Mouse (Mus musculus) olfactory bulb, adult 2 months (tissue): Measurements from ENCODE around the gene Tmem132d. TPM values are rescaled to one million over a fixed set of nuclear protein-coding genes. Genes with fewer than 3 reads are reported as not detected.
"Not testable (repeated sequence)": the region's sequence is repeated elsewhere in the genome, so short reads cannot be mapped to it uniquely, and the experiment has no call there.

Experiments used
- H3K27ac ChIP-seq: fragments of 200-500 bp; 2 replicates; pipeline ENCODE4 v1.5.1; 2012; ENCODE audit warnings: low read depth, low read length; ENCODE audit not compliant: insufficient read depth
- H3K4me1 ChIP-seq: fragments of 200-500 bp; 2 replicates; pipeline ENCODE4 v1.6.1; 2012; ENCODE audit warnings: low read length; ENCODE audit not compliant: control insufficient read depth, insufficient read depth
- H3K4me3 ChIP-seq: fragments of 200-500 bp; 2 replicates; pipeline ENCODE4 v1.5.1; 2012; ENCODE audit warnings: mild to moderate bottlenecking, low read depth, low read length, moderate library complexity; ENCODE audit not compliant: insufficient read depth
- CTCF ChIP-seq: fragments of 200-500 bp; IDR thresholded peaks from 2 replicates; pipeline ENCODE4 v1.5.1; 2012; ENCODE audit warnings: low read depth, mild to moderate bottlenecking, low read length, moderate library complexity; ENCODE audit not compliant: insufficient read depth
- POLR2A ChIP-seq: fragments of 200-500 bp; IDR thresholded peaks from 2 replicates; pipeline ENCODE4 v1.6.1; 2012; ENCODE audit warnings: mild to moderate bottlenecking, low read depth, low read length, moderate library complexity; ENCODE audit not compliant: insufficient read depth
- WGBS: fragments of 180-500 bp; shearing (Covaris S2); methylation state at CpG from one replicate; pipeline ENCODE4 v1.1.7; 2018; 5-methylcytosine and 5-hydroxymethylcytosine counted together
- polyA plus RNA-seq: library from polyadenylated mRNA; stranded (reverse); fragments of >200 nt; gene quantifications from 2 replicates; pipeline ENCODE4 v1.2.4, GENCODE M21; 2012; ENCODE audit warnings: low replicate concordance; ENCODE audit not compliant: missing spikeins, insufficient read depth, insufficient read length

The Tmem132d gene
- polyA plus RNA-seq, 1 experiment: not detected

GRCm38 (mm10) chr5:127954231-127954790 lies 478.6 kb downstream of the Tmem132d start:
- Histone ChIP-seq H3K27ac (no peak overlapping the region), H3K4me3 (no peak overlapping the region), H3K4me1 (no peaks in the 10 kb centered on the region)
- no peak for TF ChIP-seq CTCF
- no peak for TF ChIP-seq POLR2A
- WGBS: 77% methylated on average over 16 of the region's 16 CpGs

DNA sequence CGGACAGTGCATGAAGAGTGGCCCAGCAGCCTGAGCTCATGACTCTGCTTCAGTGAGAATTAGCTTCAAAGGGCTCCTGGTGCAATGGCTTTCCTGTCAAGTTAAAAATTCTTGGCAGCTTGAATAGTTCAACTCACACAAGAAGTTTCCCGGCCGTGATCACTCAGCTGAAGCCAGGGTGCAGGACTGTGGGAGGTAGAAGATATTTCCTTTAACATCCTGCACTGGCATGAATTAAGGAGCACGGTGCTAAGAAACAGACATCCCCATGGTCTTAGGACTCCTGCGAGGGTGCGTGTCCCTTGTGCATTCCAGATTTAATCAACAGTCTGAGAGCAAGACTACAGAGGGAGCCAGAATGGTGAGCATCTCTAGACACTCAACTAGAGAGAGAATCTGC lies 480.1 kb downstream of the Tmem132d start:
- 79% methylated on average over 6 of the region's 6 CpGs for WGBS
- H3K4me1 ChIP-seq: no peaks in the 10 kb centered on the region
- TF ChIP-seq POLR2A (no peak), CTCF (no peak)

DNA sequence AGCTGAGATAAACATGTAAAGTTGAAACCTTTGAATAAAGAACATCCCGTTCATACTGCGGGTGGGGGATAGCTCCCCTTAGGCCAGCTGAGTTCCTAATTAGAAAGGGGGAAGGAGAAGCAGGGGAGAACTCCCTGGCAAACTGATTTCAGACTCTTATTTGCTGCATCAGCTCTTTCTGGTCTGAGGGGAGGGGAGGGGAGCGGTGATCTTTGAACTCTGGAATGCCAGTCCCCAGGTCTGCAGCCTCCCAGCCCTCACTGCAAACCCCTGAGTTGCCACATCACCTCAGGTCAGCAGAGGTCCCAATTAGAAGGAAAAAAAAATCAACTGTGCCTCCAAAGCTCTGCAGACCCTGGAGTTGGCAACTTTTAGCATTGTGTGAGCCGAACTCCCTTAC lies 482.3 kb downstream of the Tmem132d start:
- H3K4me1 ChIP-seq: no peaks in the 10 kb centered on the region
- 74% methylated on average over 4 of the region's 4 CpGs for WGBS
- H3K27ac ChIP-seq: no peak overlapping the region

More for the DNA sequence above, 480.1 kb downstream of the Tmem132d start:
- Histone ChIP-seq H3K27ac (no peak overlapping the region), H3K4me3 (no peak overlapping the region)

GRCm38 (mm10) chr5:127947275-127947674 lies 485.6 kb downstream of the Tmem132d start:
- no peak overlapping the region for H3K4me3 ChIP-seq
- WGBS: 43% methylated on average over 8 of the region's 8 CpGs
- no peak overlapping the region for H3K27ac ChIP-seq
- no peaks in the 10 kb centered on the region for H3K4me1 ChIP-seq
- TF ChIP-seq POLR2A (no peak), CTCF (no peak)

More for the DNA sequence above, 482.3 kb downstream of the Tmem132d start:
- TF ChIP-seq CTCF: no peak
- TF ChIP-seq POLR2A: no peak
- H3K4me3 ChIP-seq: no peak overlapping the region

DNA sequence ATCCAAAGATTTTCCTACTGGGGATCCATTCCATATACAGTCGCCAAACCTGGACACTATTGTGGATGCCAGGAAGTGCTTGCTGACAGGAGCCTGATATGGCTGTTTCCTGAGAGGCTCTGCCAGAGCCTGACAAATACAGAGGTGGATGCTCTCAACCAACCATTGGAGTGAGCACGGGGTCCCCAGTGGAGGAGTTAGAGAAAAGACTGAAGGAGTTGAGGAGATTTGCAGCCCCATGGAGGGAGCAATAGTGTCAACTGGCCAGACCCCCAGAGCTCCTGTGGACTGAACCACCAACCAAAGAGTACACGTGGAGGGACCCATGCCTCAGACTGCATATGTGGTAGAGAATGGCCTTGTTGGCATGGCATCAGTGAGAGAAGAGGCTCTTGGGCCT lies 490.7 kb downstream of the Tmem132d start:
- H3K4me3 ChIP-seq, H3K4me1 ChIP-seq, H3K27ac ChIP-seq: not testable (repeated sequence)
- WGBS: 89% methylated on average over 3 of the region's 3 CpGs

GRCm38 (mm10) chr5:127937914-127938313 lies 495.0 kb downstream of the Tmem132d start:
- Histone ChIP-seq H3K4me1 (no peaks in the 10 kb centered on the region), H3K4me3 (no peak overlapping the region), H3K27ac (no peak overlapping the region)
- TF ChIP-seq POLR2A (no peak), CTCF (no peak)
- 79% methylated on average over 3 of the region's 3 CpGs for WGBS

- WGBS: 51% methylated on average over 14 of the region's 14 CpGs
- H3K27ac ChIP-seq: no peak overlapping the region
- H3K4me3 ChIP-seq: no peak overlapping the region
- no peak for TF ChIP-seq CTCF
- TF ChIP-seq POLR2A: no peak
- no peaks in the 10 kb centered on the region for H3K4me1 ChIP-seq
Measured at GRCm38 (mm10) chr5:127929687-127930086, 503.2 kb downstream of the Tmem132d start.

GRCm38 (mm10) chr5:127926686-127927085 lies 506.2 kb downstream of the Tmem132d start:
- Histone ChIP-seq H3K4me3 (no peak overlapping the region), H3K4me1 (no peaks in the 10 kb centered on the region), H3K27ac (no peak overlapping the region)
- TF ChIP-seq POLR2A (no peak), CTCF (no peak)
- 83% methylated on average over 2 of the region's 2 CpGs for WGBS

GRCm38 (mm10) chr5:127924106-127924505 lies 508.8 kb downstream of the Tmem132d start:
- TF ChIP-seq POLR2A: no peak
- no peak for TF ChIP-seq CTCF
- H3K27ac ChIP-seq: no peak overlapping the region
- H3K4me3 ChIP-seq: no peak overlapping the region
- no peaks in the 10 kb centered on the region for H3K4me1 ChIP-seq
- WGBS: 25% methylated on average over 3 of the region's 3 CpGs

DNA sequence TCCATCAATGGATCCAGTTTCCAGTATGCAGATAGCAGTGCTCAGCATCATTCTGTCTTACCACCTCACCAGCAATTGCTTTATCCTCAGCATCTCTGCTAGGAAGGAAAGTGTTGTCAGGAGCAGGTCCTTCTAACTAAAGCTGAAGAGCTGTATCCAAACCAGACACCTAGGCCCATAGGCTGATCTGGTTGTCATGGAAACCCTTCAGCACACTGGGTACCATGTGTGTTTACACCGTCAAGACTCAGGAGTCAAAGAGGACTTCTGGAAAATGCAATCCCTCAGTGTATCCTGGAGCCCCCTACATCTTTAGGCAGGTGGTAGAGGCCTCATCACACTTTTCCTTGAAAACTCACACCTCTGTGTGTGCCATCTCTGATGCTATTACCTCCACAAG lies 513.7 kb downstream of the Tmem132d start:
- TF ChIP-seq CTCF (no peak), POLR2A (no peak)
- no peak overlapping the region for H3K4me3 ChIP-seq
- no peak overlapping the region for H3K27ac ChIP-seq
- WGBS: 54% methylated on average over 1 of the region's 1 CpGs
- H3K4me1 ChIP-seq: no peaks in the 10 kb centered on the region
